Mouse (Mus musculus) hematopoietic stem cell, adult 5-6 weeks (primary cell): ENCODE measurements around the gene Slc9b1. TPM values are rescaled to one million over a fixed set of nuclear protein-coding genes. Genes with fewer than 3 reads are reported as not detected.
A peak's percentile ranks its signal among the peaks of the same experiment; 100 is the strongest.

ENCODE experiments used
- ATAC-seq, 2 experiments: fragments of 125-278 bp in 1 of 2; replicated peaks in 1 of 2; 2 replicates each; pipeline ENCODE4 v1.8.0; 2016 to 2017; ENCODE audit warnings: inconsistent platforms in 2 of 2, mild to moderate bottlenecking in 2 of 2, moderate number of reproducible peaks in 2 of 2, low read depth in 1 of 2, moderate TSS enrichment in 1 of 2; ENCODE audit not compliant: low FRiP score in 2 of 2, poor library complexity in 2 of 2, severe bottlenecking in 2 of 2, insufficient read depth in 1 of 2, low TSS enrichment in 1 of 2
- total RNA-seq: library from RNA; stranded (forward); fragments of 172-1452, 232-1000 nt; gene quantifications from 2 replicates; pipeline ENCODE4 v1.2.3, GENCODE M21; 2017

Gene Slc9b1
- total RNA-seq, 1 experiment from 2014 or later, result 2.0 TPM

GRCm38 (mm10) chr3:135351857-135352256, 4.0 kb downstream of the Slc9b1 start:
- ATAC-seq, result no peak

- no peak for ATAC-seq
Observed at GRCm38 (mm10) chr3:135357394-135357793, 9.6 kb downstream of the Slc9b1 start.

GRCm38 (mm10) chr3:135375836-135376235, 28.0 kb downstream of the Slc9b1 start:
- no peak for ATAC-seq

- ATAC-seq, result no peak
Observed at GRCm38 (mm10) chr3:135377445-135377844, 29.6 kb downstream of the Slc9b1 start.

- ATAC-seq, result no peak
Observed at GRCm38 (mm10) chr3:135379868-135380267, 32.0 kb downstream of the Slc9b1 start.

- no peak for ATAC-seq
Observed at GRCm38 (mm10) chr3:135393186-135393585, 45.4 kb downstream of the Slc9b1 start.

GRCm38 (mm10) chr3:135395085-135395484, 47.3 kb downstream of the Slc9b1 start:
- ATAC-seq, result no peak

GRCm38 (mm10) chr3:135396081-135396480, 48.3 kb downstream of the Slc9b1 start:
- ATAC-seq, result no peak

- ATAC-seq, result no peak
Observed at GRCm38 (mm10) chr3:135397112-135397511, 49.3 kb downstream of the Slc9b1 start.

GRCm38 (mm10) chr3:135402201-135402658, 54.4 kb downstream of the Slc9b1 start:
- ATAC-seq, result peak; percentile 97 to 99

- ATAC-seq, result no peak
Observed at GRCm38 (mm10) chr3:135403211-135403610, 55.4 kb downstream of the Slc9b1 start.

GRCm38 (mm10) chr3:135403856-135404255, 56.0 kb downstream of the Slc9b1 start:
- ATAC-seq, result no peak

- ATAC-seq, result no peak
Observed at GRCm38 (mm10) chr3:135404599-135404998, 56.8 kb downstream of the Slc9b1 start.

- no peak for ATAC-seq
Observed at GRCm38 (mm10) chr3:135407351-135407750, 59.5 kb downstream of the Slc9b1 start.

GRCm38 (mm10) chr3:135409219-135409618, 61.4 kb downstream of the Slc9b1 start:
- ATAC-seq, result no peak

GRCm38 (mm10) chr3:135411056-135411455, 63.2 kb downstream of the Slc9b1 start:
- no peak for ATAC-seq

GRCm38 (mm10) chr3:135411824-135412223, 64.0 kb downstream of the Slc9b1 start:
- no peak for ATAC-seq

GRCm38 (mm10) chr3:135417245-135417644, 69.4 kb downstream of the Slc9b1 start:
- ATAC-seq, result no peak

- ATAC-seq, result peak; percentile 53 to 70
Observed at GRCm38 (mm10) chr3:135417799-135418198, 70.0 kb downstream of the Slc9b1 start.
